Mouse (Mus musculus) cerebellum, adult 18-20 months (tissue): ENCODE results near the gene Sema4f.

Source experiments
- DNase-seq, 2 experiments: peaks; one replicate each; pipeline ENCODE4 v3.0.0; 2021

Sema4f gene

DNA sequence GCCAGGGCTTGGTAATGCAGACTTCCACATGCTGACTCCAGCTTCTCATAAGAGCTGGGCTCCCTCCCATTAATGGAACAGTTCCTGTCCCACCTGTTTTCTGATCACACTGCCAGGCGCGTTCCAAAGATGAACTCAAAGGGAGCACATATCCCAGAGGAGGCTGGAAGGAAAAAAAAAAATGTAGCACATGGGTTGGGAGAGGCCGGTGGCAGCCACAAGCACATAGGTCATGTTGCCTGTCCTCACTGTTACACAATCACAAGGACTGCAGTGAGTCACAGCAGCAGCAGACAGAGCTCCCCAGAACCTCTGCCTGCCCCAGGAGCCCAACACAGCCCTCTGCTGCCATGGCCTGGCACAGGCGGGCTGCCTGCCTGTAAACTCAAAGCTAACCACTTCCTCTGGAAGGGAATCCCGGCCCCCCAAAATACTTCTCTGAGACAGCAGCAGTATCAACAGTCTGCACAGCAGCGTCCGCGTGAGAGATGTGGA lies 76.1 kb downstream of the Sema4f start:
- no peak for DNase-seq

DNA sequence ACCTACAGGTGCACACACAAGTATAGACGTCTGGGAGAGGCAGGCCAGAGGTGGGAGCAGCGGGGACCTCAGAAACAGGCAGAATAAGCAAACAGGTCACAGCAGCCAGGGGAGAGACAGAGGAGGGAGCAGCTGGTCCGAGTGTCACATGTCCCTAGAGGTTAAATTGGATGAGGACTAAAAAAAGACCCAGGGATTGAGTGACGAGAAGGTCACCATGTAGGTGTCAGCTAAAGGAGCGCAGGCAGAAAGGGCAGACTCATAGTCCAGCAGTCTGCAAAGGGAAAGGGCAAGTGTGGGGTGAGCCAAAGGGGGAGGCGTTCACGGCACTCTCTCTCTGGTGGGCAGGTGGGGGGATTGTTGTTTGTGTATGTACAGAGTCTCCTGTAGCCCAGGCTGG lies 77.1 kb downstream of the Sema4f start:
- no peak for DNase-seq

DNA sequence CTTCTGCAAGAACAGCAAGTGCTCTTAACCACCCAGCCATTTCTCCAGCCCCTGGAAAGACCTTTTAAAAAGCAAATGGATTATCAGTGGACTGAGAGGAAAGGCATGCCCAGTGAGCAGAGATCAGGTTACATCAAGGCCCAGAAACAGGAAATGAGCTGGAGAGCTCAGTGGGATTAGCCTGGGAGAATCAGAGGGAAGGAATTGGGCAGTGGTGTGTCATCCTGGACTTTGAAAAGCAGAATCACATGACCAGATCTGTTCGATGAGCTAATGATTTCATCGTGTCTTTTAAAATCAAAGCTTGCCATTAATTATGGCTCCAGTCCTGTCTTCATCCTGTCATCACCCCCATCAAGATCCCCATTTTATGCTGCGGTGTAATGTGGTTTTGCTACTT lies 77.5 kb downstream of the Sema4f start:
- no peak for DNase-seq
